Mouse (Mus musculus): ENCODE results near the gene Rbm47.

- TF ChIP-seq CTCF (IDR thresholded peaks at IDR 0.05; ENCODE audit: low read depth) (no peak), EP300 (optimal IDR thresholded peaks at IDR 0.05) (no peak)
Measured at GRCm38 (mm10) chr5:66149571-66149970, 23.3 kb downstream of the Rbm47 start.

All from stomach, postnatal 0 days (tissue).